ENCODE assay signal across 9 mouse cellular contexts in the genomic region with DNA sequence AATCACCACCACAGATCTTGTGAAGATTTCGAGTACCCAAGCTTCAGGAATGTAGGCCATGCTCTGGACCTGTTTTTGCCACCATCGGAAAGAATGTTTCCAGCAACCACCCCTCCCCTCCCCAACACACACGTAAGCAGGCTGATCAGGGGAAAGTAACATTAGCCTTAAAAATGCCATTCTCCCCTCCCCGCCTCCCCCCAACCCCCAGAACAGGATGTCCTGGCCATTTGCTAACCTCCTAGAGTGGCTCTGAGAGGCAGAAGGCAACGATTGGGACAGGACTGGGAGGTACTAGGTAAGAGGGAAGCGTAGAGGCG. TPM values are rescaled to one million over a fixed set of nuclear protein-coding genes. Genes with fewer than 3 reads are reported as not detected.
DNase-seq lines count a peak whose midpoint lies in the region; ATAC-seq and TF ChIP-seq lines count a peak whose summit lies in the region.
"Had no signal": no experiment of that assay in that cellular context is flagged by ENCODE, and none has a peak within 500 bp of the region (broad histone marks: within the 10 kb centered on the region; RNA-seq: fewer than 3 reads in every experiment).

No protein-coding gene starts in this region.

- no peak for DNase-seq in heart, adult 18-20 months
- DNase-seq in MEL (ENCODE audit: low read depth, low spot score) = no peak
- DNase-seq in hindbrain, embryonic 11.5 days (ENCODE audit: low spot score) = no peak
- DNase-seq in midbrain, embryonic 11.5 days (ENCODE audit: low spot score, missing footprints) = no peak
- DNase-seq in c-Kit-positive CD71-positive TER-119-positive erythroid progenitor cells, embryonic 14.5 days (ENCODE audit: low spot score) = no peak
- no peak for DNase-seq in right cerebral cortex, postnatal 14 days
- no peak for DNase-seq in urinary bladder, adult 2 months (ENCODE audit: low spot score)

- no peaks in the 10 kb centered on the region for H3K27me3 ChIP-seq in heart, embryonic 16.5 days (ENCODE audit: control insufficient read depth, insufficient read depth, low read length)
- H3K27me3 ChIP-seq in MEL (ENCODE audit: control insufficient read depth in 1 of 2, insufficient read depth in 2 of 2, low read length in 2 of 2) = peaks cover 0 to 3% of the 10 kb centered on the region in 2 experiments; a peak in 1 of 4 replicates
- 0 out of 2 replicates have a peak, but pooled peaks cover 8% of the 10 kb centered on the region for H3K27me3 ChIP-seq in hindbrain, embryonic 11.5 days (ENCODE audit: control insufficient read depth, insufficient read depth, low read length)
- H3K27me3 ChIP-seq in midbrain, embryonic 11.5 days (ENCODE audit: control insufficient read depth, insufficient read depth, low read length) = peaks cover 16% of the 10 kb centered on the region

- peak overlapping the region; percentile 80 for H3K27ac ChIP-seq in heart, embryonic 16.5 days (ENCODE audit: low read length)
- H3K27ac ChIP-seq in MEL (ENCODE audit: control insufficient read depth, low read depth, low read length) = no peak overlapping the region
- H3K27ac ChIP-seq in hindbrain, embryonic 11.5 days (ENCODE audit: low read depth, low read length) = no peak overlapping the region
- no peak overlapping the region for H3K27ac ChIP-seq in midbrain, embryonic 11.5 days (ENCODE audit: low read depth, low read length)

- WGBS in heart, embryonic 16.5 days = 5% methylated on average over 7 of the region's 7 CpGs
- WGBS in hindbrain, embryonic 11.5 days = 3% methylated on average over 7 of the region's 7 CpGs
- 5% methylated on average over 7 of the region's 7 CpGs for WGBS in midbrain, embryonic 11.5 days

- no peaks in the 10 kb centered on the region for H3K79me2 ChIP-seq in MEL (ENCODE audit: control insufficient read depth, insufficient read depth, low read length, poor library complexity)

- 0 out of 2 replicates have a peak overlapping the region, but pooled peaks have one; percentile 46 for H3K9ac ChIP-seq in heart, embryonic 16.5 days (ENCODE audit: low read length)
- H3K9ac ChIP-seq in MEL (ENCODE audit: control insufficient read depth, low read depth, low read length, poor library complexity, severe bottlenecking) = peak overlapping the region; percentile 32; the same call in 1 of the 2 replicates
- no peak overlapping the region for H3K9ac ChIP-seq in hindbrain, embryonic 11.5 days (ENCODE audit: low read depth, low read length)
- H3K9ac ChIP-seq in midbrain, embryonic 11.5 days (ENCODE audit: low read length) = no peak overlapping the region; the same call in 1 of the 2 replicates

- TF ChIP-seq EP300 in MEL (IDR thresholded peaks at IDR 0.05; ENCODE audit: low read depth in 1 of 2, low read length in 2 of 2) = no peak

- TF ChIP-seq RAD21 in MEL (IDR thresholded peaks at IDR 0.05; ENCODE audit: low read depth, low read length) = no peak

- TF ChIP-seq CTCF in MEL (IDR thresholded peaks at IDR 0.05 in 2 of 3, conservative IDR thresholded peaks at IDR 0.05 in 1 of 3; ENCODE audit: control insufficient read depth in 1 of 3, insufficient read depth in 1 of 3, low read depth in 2 of 3, low read length in 3 of 3, poor library complexity in 1 of 3, severe bottlenecking in 1 of 3) = no peak

- peaks cover 27% of the 10 kb centered on the region for H3K4me1 ChIP-seq in heart, embryonic 16.5 days (ENCODE audit: control insufficient read depth, insufficient read depth, low read length)
- 0 out of 4 replicates have a peak, but pooled peaks cover 0 to 2% of the 10 kb centered on the region in 2 experiments for H3K4me1 ChIP-seq in MEL (ENCODE audit: control insufficient read depth in 1 of 2, insufficient read depth in 2 of 2, low read length in 2 of 2)
- H3K4me1 ChIP-seq in hindbrain, embryonic 11.5 days (replicated peaks; ENCODE audit: control insufficient read depth, insufficient read depth, low read length) = no peaks in the 10 kb centered on the region; the same call in none of the 2 replicates
- H3K4me1 ChIP-seq in midbrain, embryonic 11.5 days (ENCODE audit: control insufficient read depth, insufficient read depth, low read length) = peaks cover 6% of the 10 kb centered on the region

- peak overlapping the region; percentile 75 for H3K4me3 ChIP-seq in heart, embryonic 16.5 days (ENCODE audit: low read length)
- H3K4me3 ChIP-seq in MEL (ENCODE audit: control insufficient read depth in 1 of 2, insufficient read depth in 1 of 2, low read depth in 2 of 2, low read length in 2 of 2) = peak overlapping the region; percentile 23 to 37; a peak in 3 of 4 replicates
- H3K4me3 ChIP-seq in hindbrain, embryonic 11.5 days (ENCODE audit: low read depth, low read length) = peak overlapping the region; percentile 54
- H3K4me3 ChIP-seq in midbrain, embryonic 11.5 days (ENCODE audit: low read depth, low read length) = peak overlapping the region; percentile 54

- H3K36me3 ChIP-seq in heart, embryonic 16.5 days (ENCODE audit: control insufficient read depth, insufficient read depth) = no peaks in the 10 kb centered on the region
- H3K36me3 ChIP-seq in MEL (ENCODE audit: control insufficient read depth in 1 of 2, insufficient read depth in 2 of 2, low read length in 2 of 2) = no peaks in the 10 kb centered on the region
- H3K36me3 ChIP-seq in hindbrain, embryonic 11.5 days (ENCODE audit: control insufficient read depth, insufficient read depth, low read length) = no peaks in the 10 kb centered on the region
- H3K36me3 ChIP-seq in midbrain, embryonic 11.5 days (ENCODE audit: control insufficient read depth, insufficient read depth, low read length) = no peaks in the 10 kb centered on the region

- TF ChIP-seq POLR2A in MEL (IDR thresholded peaks at IDR 0.05; ENCODE audit: control insufficient read depth in 1 of 2, insufficient read depth in 1 of 2, low read depth in 1 of 2, low read length in 2 of 2, poor library complexity in 1 of 2) = no peak

- no peak for ATAC-seq in heart, embryonic 16.5 days (replicated peaks; ENCODE audit: extremely low read depth, insufficient read depth, low FRiP score)
- ATAC-seq in hindbrain, embryonic 11.5 days (ENCODE audit: low FRiP score) = no peak
- no peak for ATAC-seq in midbrain, embryonic 11.5 days (ENCODE audit: low FRiP score)

- H3K4me2 ChIP-seq in heart, embryonic 16.5 days (ENCODE audit: low read depth, low read length) = peak overlapping the region; percentile 98
- peak overlapping the region; percentile 97 for H3K4me2 ChIP-seq in hindbrain, embryonic 11.5 days (replicated peaks; ENCODE audit: low read depth, low read length)
- H3K4me2 ChIP-seq in midbrain, embryonic 11.5 days = peak overlapping the region; percentile 99

- 0 out of 2 replicates have a peak, but pooled peaks cover 2% of the 10 kb centered on the region for H3K9me3 ChIP-seq in heart, embryonic 16.5 days (replicated peaks; ENCODE audit: control insufficient read depth, low read length)
- H3K9me3 ChIP-seq in MEL (replicated peaks; ENCODE audit: insufficient read depth, low read length) = no peaks in the 10 kb centered on the region
- no peaks in the 10 kb centered on the region for H3K9me3 ChIP-seq in hindbrain, embryonic 11.5 days (ENCODE audit: control insufficient read depth, low read length)
- no peaks in the 10 kb centered on the region for H3K9me3 ChIP-seq in midbrain, embryonic 11.5 days (ENCODE audit: control insufficient read depth, low read length)

TF ChIP-seq in MEL, 35 proteins besides CTCF, POLR2A, EP300 and RAD21:
- TF ChIP-seq ZC3H11A (IDR thresholded peaks at IDR 0.05; ENCODE audit: low read depth, low read length) (no peak), NRF1 (IDR thresholded peaks at IDR 0.05; ENCODE audit: insufficient read depth, low read depth, low read length, poor library complexity, severe bottlenecking) (no peak), SIN3A (IDR thresholded peaks at IDR 0.05; ENCODE audit: low read length) (no peak), POLR2AphosphoS5 (IDR thresholded peaks at IDR 0.05; ENCODE audit: borderline replicate concordance, low read depth, low read length) (no peak), MAZ (IDR thresholded peaks at IDR 0.05; ENCODE audit: low read depth, low read length) (no peak), E2F4 (IDR thresholded peaks at IDR 0.05; ENCODE audit: borderline replicate concordance, low read depth, low read length) (no peak), MAFK (IDR thresholded peaks at IDR 0.05; ENCODE audit: borderline replicate concordance, low read depth, low read length) (no peak), GATA1 (IDR thresholded peaks at IDR 0.05; ENCODE audit: low read depth, low read length) (no peak), BHLHE40 (IDR thresholded peaks at IDR 0.05; ENCODE audit: borderline replicate concordance, low read depth, low read length) (no peak), CHD1 (IDR thresholded peaks at IDR 0.05; ENCODE audit: low read depth, low read length) (no peak), USF2 (IDR thresholded peaks at IDR 0.05; ENCODE audit: borderline replicate concordance in 1 of 2, insufficient read depth in 1 of 2, low read depth in 1 of 2, low read length in 2 of 2) (no peak), ZNF384 (IDR thresholded peaks at IDR 0.05; ENCODE audit: low read depth, low read length) (no peak), HCFC1 (IDR thresholded peaks at IDR 0.05; ENCODE audit: low read depth, low read length) (no peak)

RNA-seq across cellular contexts. Expression of gene Gpr157, which starts 0.4 kb away (rescaled TPM):
- polyA plus RNA-seq in heart, embryonic 16.5 days (2015; fragmentation: Nextera tagmentation; extraction: Ambion mirVana) = 4.3 and 4.5 TPM in 2 replicates
- total RNA-seq in heart, adult 18-20 months (2021) = 10 to 100 TPM; 36.5 to 43.7 TPM
- 0.19 and 0.20 TPM in 2 replicates for total RNA-seq in MEL (2012; rRNA removed)
- under 1 TPM in 1 of 2 experiments, not detected in 1; 0.88 TPM for polyA plus RNA-seq in MEL (2012; ENCODE audit: insufficient read depth in 1 of 2, insufficient read length in 2 of 2, low read depth in 1 of 2, low replicate concordance in 2 of 2, missing spikeins in 1 of 2)
- polyA plus RNA-seq in hindbrain, embryonic 11.5 days (2014; fragmentation: Nextera tagmentation; extraction: Ambion mirVana) = 0.24 and 0.68 TPM in 2 replicates
- 0.10 and 0.15 TPM in 2 replicates for polyA plus RNA-seq in midbrain, embryonic 11.5 days (2014; fragmentation: Nextera tagmentation; extraction: Ambion mirVana)
- 1.7 and 2.0 TPM in 2 replicates for polyA plus RNA-seq in urinary bladder, adult 2 months (2012; rRNA removed)

RNA-seq across cellular contexts. Expression of gene Slc2a5, which starts 32.3 kb away (rescaled TPM):
- 0.49 and 0.77 TPM in 2 replicates for polyA plus RNA-seq in heart, embryonic 16.5 days (2015; fragmentation: Nextera tagmentation; extraction: Ambion mirVana)
- under 1 TPM in 1 of 2 experiments, not detected in 1; 0.41 TPM for total RNA-seq in heart, adult 18-20 months (2021)
- 0.58 and 0.65 TPM in 2 replicates for total RNA-seq in MEL (2012; rRNA removed)
- polyA plus RNA-seq in MEL (2012; ENCODE audit: insufficient read depth in 1 of 2, insufficient read length in 2 of 2, low read depth in 1 of 2, low replicate concordance in 2 of 2, missing spikeins in 1 of 2) = 1 to 10 TPM in 1 of 2 experiments, not detected in 1; 4.9 TPM
- 1.3 TPM in 2 replicates for polyA plus RNA-seq in hindbrain, embryonic 11.5 days (2014; fragmentation: Nextera tagmentation; extraction: Ambion mirVana)
- 1.1 and 1.6 TPM in 2 replicates for polyA plus RNA-seq in midbrain, embryonic 11.5 days (2014; fragmentation: Nextera tagmentation; extraction: Ambion mirVana)
- polyA plus RNA-seq in urinary bladder, adult 2 months (2012; rRNA removed) = 0.18 and 0.28 TPM in 2 replicates
- total RNA-seq: common myeloid progenitor, adult 5-6 weeks had no signal

Comparison
In these comparisons a context has a peak if more than half of its experiments do, and no peak if none do; other contexts are left out.
1. H3K9ac ChIP-seq: peak in heart, embryonic 16.5 days (single experiment) and MEL (single experiment); none in hindbrain, embryonic 11.5 days (single experiment) and midbrain, embryonic 11.5 days (single experiment).
2. Peak in every context shown above with its lines, with median percentiles within 50 percentile points of each other: H3K4me2 ChIP-seq and H3K4me3 ChIP-seq.